ENCODE assay signal across 8 mouse cellular contexts in genomic region chr4:131763479-131763878, GRCm38 (mm10).
DNase-seq lines count a peak whose midpoint lies in the region; TF ChIP-seq lines count a peak whose summit lies in the region.
"Had no signal": no experiment of that assay in that cellular context is flagged by ENCODE, and none has a peak within 500 bp of the region (broad histone marks: within the 10 kb centered on the region; RNA-seq: fewer than 3 reads in every experiment).

No protein-coding gene starts in this region.

- TF ChIP-seq CTCF in cortical plate, adult 2 months (IDR thresholded peaks at IDR 0.05; ENCODE audit: extremely low read depth, insufficient read depth, low read length), result peak; percentile 23; the same call in 1 of the 2 replicates

- no peak for TF ChIP-seq POLR2A in cortical plate, adult 2 months (IDR thresholded peaks at IDR 0.05; ENCODE audit: extremely low read depth, insufficient read depth, low read length)

- H3K4me1 ChIP-seq in cortical plate, adult 2 months (ENCODE audit: control insufficient read depth, insufficient read depth, low read length), result peaks cover 3% of the 10 kb centered on the region
- H3K4me1 ChIP-seq: heart, embryonic 15.5 days had no signal

- no peak overlapping the region for H3K27ac ChIP-seq in cortical plate, adult 2 months (ENCODE audit: insufficient read depth, low read length)
- H3K27ac ChIP-seq: heart, embryonic 15.5 days had no signal

- peak; percentile 43 for DNase-seq in kidney, postnatal 10 days
- no peak for DNase-seq in kidney, postnatal 4 days
- peak; percentile 24 for DNase-seq in 416B (ENCODE audit: low read depth)
- peak; percentile 12 to 18 for DNase-seq in B cell, adult 2 months
- DNase-seq in right cerebral cortex, postnatal 36 days (ENCODE audit: low spot score in 2 of 2), result no peak
- no peak for DNase-seq in layer of hippocampus, postnatal 14 days (ENCODE audit: low spot score in 2 of 2)

- H3K4me3 ChIP-seq in cortical plate, adult 2 months (ENCODE audit: insufficient read depth, low read length), result no peak overlapping the region
- H3K4me3 ChIP-seq: heart, embryonic 15.5 days had no signal

Comparison
In these comparisons a context has a peak if more than half of its experiments do, and no peak if none do; other contexts are left out.
1. DNase-seq: peak in kidney, postnatal 10 days (single experiment), 416B (single experiment) and B cell, adult 2 months (2 of 2); none in kidney, postnatal 4 days (0 of 2), right cerebral cortex, postnatal 36 days (0 of 2) and layer of hippocampus, postnatal 14 days (0 of 2).